Mouse (Mus musculus) MEL (cell line): ENCODE data around the gene Nek8. TPM values are rescaled to one million over a fixed set of nuclear protein-coding genes. Genes with fewer than 3 reads are reported as not detected.

Experiments used
- DNase-seq: peaks from one replicate; pipeline ENCODE4 v3.0.0; 2011; ENCODE audit warnings: low read depth, low spot score
- H3K27ac ChIP-seq: 2 replicates; pipeline ENCODE4 v1.5.1; 2012; ENCODE audit warnings: low read depth, mild to moderate bottlenecking, control low read depth, low read length, moderate library complexity; ENCODE audit not compliant: control insufficient read depth
- H3K27me3 ChIP-seq, 2 experiments: fragments of 150-350 bp in 1 of 2; sonication (generic) in 1 of 2; 2 replicates each; pipeline ENCODE4 v1.6.1; 2012; ENCODE audit warnings: low read length in 2 of 2, mild to moderate bottlenecking in 2 of 2, improper control_type of control experiment in 1 of 2, moderate library complexity in 1 of 2; ENCODE audit not compliant: insufficient read depth in 2 of 2, control insufficient read depth in 1 of 2
- H3K36me3 ChIP-seq, 2 experiments: 2 replicates each; pipeline ENCODE4 v1.6.1; 2012 to 2014; ENCODE audit warnings: low read length in 2 of 2, improper control_type of control experiment in 1 of 2, inconsistent platforms in 1 of 2, mild to moderate bottlenecking in 1 of 2; ENCODE audit not compliant: insufficient read depth in 2 of 2, control insufficient read depth in 1 of 2
- H3K4me1 ChIP-seq, 2 experiments: fragments of 150-350 bp in 1 of 2; sonication (generic) in 1 of 2; 2 replicates each; pipeline ENCODE4 v1.6.1; 2012; ENCODE audit warnings: low read length in 2 of 2, improper control_type of control experiment in 1 of 2, mild to moderate bottlenecking in 1 of 2; ENCODE audit not compliant: insufficient read depth in 2 of 2, control insufficient read depth in 1 of 2
- H3K4me3 ChIP-seq, 2 experiments: fragments of 150-350 bp in 1 of 2; sonication (generic) in 1 of 2; 2 replicates each; pipeline ENCODE4 v1.5.1; 2012; ENCODE audit warnings: low read depth in 2 of 2, low read length in 2 of 2, mild to moderate bottlenecking in 2 of 2, moderate library complexity in 2 of 2, control low read depth in 1 of 2, improper control_type of control experiment in 1 of 2; ENCODE audit not compliant: control insufficient read depth in 1 of 2, insufficient read depth in 1 of 2
- H3K79me2 ChIP-seq: 2 replicates; pipeline ENCODE4 v1.6.1; 2012; ENCODE audit warnings: mild to moderate bottlenecking, low read length, moderate library complexity; ENCODE audit not compliant: control insufficient read depth, poor library complexity, insufficient read depth
- H3K9ac ChIP-seq: 2 replicates; pipeline ENCODE4 v1.6.1; 2012; ENCODE audit warnings: low read depth, mild to moderate bottlenecking, control low read depth, low read length, moderate library complexity; ENCODE audit not compliant: control insufficient read depth, poor library complexity, severe bottlenecking
- H3K9me3 ChIP-seq: fragments of 150-350 bp; sonication (generic); replicated peaks from 2 replicates; pipeline ENCODE4 v1.6.1; 2012; ENCODE audit warnings: mild to moderate bottlenecking, low read length, improper control_type of control experiment, moderate library complexity; ENCODE audit not compliant: insufficient read depth
- CHD1 ChIP-seq: IDR thresholded peaks from 2 replicates; pipeline ENCODE4 v1.6.1; 2012; ENCODE audit warnings: low read depth, mild to moderate bottlenecking, inconsistent platforms, low read length, improper control_type of control experiment
- CHD2 ChIP-seq: IDR thresholded peaks from 2 replicates; pipeline ENCODE4 v1.6.1; 2011; ENCODE audit warnings: low read length, improper control_type of control experiment
- CTCF ChIP-seq, 3 experiments: IDR thresholded peaks in 2 of 3; conservative IDR thresholded peaks in 1 of 3; 2 replicates each; pipeline ENCODE4 v1.5.1; 2011 to 2012; ENCODE audit warnings: low read length in 3 of 3, low read depth in 2 of 3, mild to moderate bottlenecking in 2 of 3, improper control_type of control experiment in 1 of 3, inconsistent platforms in 1 of 3, mixed read lengths in 1 of 3, moderate library complexity in 1 of 3; ENCODE audit not compliant: control insufficient read depth in 1 of 3, insufficient read depth in 1 of 3, poor library complexity in 1 of 3, severe bottlenecking in 1 of 3
- E2F4 ChIP-seq: IDR thresholded peaks from 2 replicates; pipeline ENCODE4 v1.6.1; 2011; ENCODE audit warnings: low read depth, low read length, improper control_type of control experiment, borderline replicate concordance
- GABPA ChIP-seq: IDR thresholded peaks from 2 replicates; pipeline ENCODE4 v1.6.1; 2012; ENCODE audit warnings: low read depth, mild to moderate bottlenecking, inconsistent platforms, low read length, improper control_type of control experiment, moderate library complexity
- GATA1 ChIP-seq: IDR thresholded peaks from 2 replicates; pipeline ENCODE4 v1.6.1; 2011; ENCODE audit warnings: low read depth, low read length, improper control_type of control experiment
- HCFC1 ChIP-seq: IDR thresholded peaks from 2 replicates; pipeline ENCODE4 v1.6.1; 2012; ENCODE audit warnings: low read depth, mild to moderate bottlenecking, inconsistent platforms, low read length, improper control_type of control experiment, moderate library complexity
- JUND ChIP-seq: IDR thresholded peaks from 2 replicates; pipeline ENCODE4 v1.6.1; 2011; ENCODE audit warnings: low read depth, mild to moderate bottlenecking, improper control_type of control experiment, low read length
- MAZ ChIP-seq: IDR thresholded peaks from 2 replicates; pipeline ENCODE4 v1.6.1; 2012; ENCODE audit warnings: low read depth, mild to moderate bottlenecking, inconsistent platforms, low read length, improper control_type of control experiment
- MXI1 ChIP-seq: IDR thresholded peaks from 2 replicates; pipeline ENCODE4 v1.6.1; 2011; ENCODE audit warnings: mild to moderate bottlenecking, low read depth, low read length, improper control_type of control experiment
- MYC ChIP-seq: IDR thresholded peaks from 2 replicates; pipeline ENCODE4 v1.6.1; 2011; ENCODE audit warnings: low read depth, mild to moderate bottlenecking, low read length, improper control_type of control experiment, moderate library complexity
- RAD21 ChIP-seq: IDR thresholded peaks from 2 replicates; pipeline ENCODE4 v1.6.1; 2011; ENCODE audit warnings: mild to moderate bottlenecking, low read depth, low read length, improper control_type of control experiment
- SIN3A ChIP-seq: IDR thresholded peaks from 2 replicates; pipeline ENCODE4 v1.6.1; 2012; ENCODE audit warnings: low read length, improper control_type of control experiment, inconsistent platforms
- SMC3 ChIP-seq: IDR thresholded peaks from 2 replicates; pipeline ENCODE4 v1.6.1; 2011; ENCODE audit warnings: low read depth, low read length, improper control_type of control experiment
- TBP ChIP-seq: IDR thresholded peaks from 2 replicates; pipeline ENCODE4 v1.8.0; 2011; ENCODE audit warnings: low read depth, low read length, improper control_type of control experiment
- USF2 ChIP-seq, 2 experiments: IDR thresholded peaks; 2 replicates each; pipeline ENCODE4 v1.6.1; 2011 to 2012; ENCODE audit warnings: improper control_type of control experiment in 2 of 2, low read length in 2 of 2, borderline replicate concordance in 1 of 2, inconsistent platforms in 1 of 2, low read depth in 1 of 2, mild to moderate bottlenecking in 1 of 2; ENCODE audit not compliant: insufficient read depth in 1 of 2
- ZC3H11A ChIP-seq: IDR thresholded peaks from 2 replicates; pipeline ENCODE4 v1.6.1; 2012; ENCODE audit warnings: low read depth, mild to moderate bottlenecking, inconsistent platforms, low read length, improper control_type of control experiment
- ZKSCAN1 ChIP-seq: IDR thresholded peaks from 2 replicates; pipeline ENCODE4 v1.6.1; 2012; ENCODE audit warnings: low read depth, mild to moderate bottlenecking, inconsistent platforms, low read length, improper control_type of control experiment, moderate library complexity
- ZNF384 ChIP-seq: IDR thresholded peaks from 2 replicates; pipeline ENCODE4 v1.6.1; 2012; ENCODE audit warnings: low read depth, mild to moderate bottlenecking, inconsistent platforms, low read length, improper control_type of control experiment
- polyA plus RNA-seq, 2 experiments: library from polyadenylated mRNA; stranded (reverse) in 1 of 2; unstranded in 1 of 2; fragments of >175 nt in 1 of 2; fragments of >200 nt in 1 of 2; gene quantifications; 2 replicates each; pipeline versions ENCODE4 v1.2.1 to v1.2.4; 2012; ENCODE audit warnings: low replicate concordance in 2 of 2, low read depth in 1 of 2; ENCODE audit not compliant: insufficient read length in 2 of 2, insufficient read depth in 1 of 2, missing spikeins in 1 of 2
- total RNA-seq: library from RNA; depleted of rRNA; stranded (reverse); fragments of 300-350 nt; gene quantifications from 2 replicates; pipeline ENCODE4 v1.2.3, GENCODE M21; 2012

Gene Nek8
- total and polyA plus RNA-seq, 3 experiments = 7.5 to 10.1 TPM; not detected in 1

- TF ChIP-seq RAD21 = peak; percentile 26
- TF ChIP-seq USF2 (IDR thresholded peaks at IDR 0.05; ENCODE audit: borderline replicate concordance in 1 of 2, insufficient read depth in 1 of 2, low read depth in 1 of 2, low read length in 2 of 2) = no peak
- TF ChIP-seq GATA1 = no peak
- peak in 1 of 3 experiments; percentile 39; a peak in 2 of 6 replicates for TF ChIP-seq CTCF (IDR thresholded peaks at IDR 0.05 in 2 of 3, conservative IDR thresholded peaks at IDR 0.05 in 1 of 3; ENCODE audit: control insufficient read depth in 1 of 3, insufficient read depth in 1 of 3, low read depth in 2 of 3, low read length in 3 of 3, poor library complexity in 1 of 3, severe bottlenecking in 1 of 3)
- Histone ChIP-seq H3K4me3 (no peak overlapping the region), H3K9me3 (no peaks in the 10 kb centered on the region), H3K4me1 (peaks cover 9 to 18% of the 10 kb centered on the region in 2 experiments), H3K27ac (no peak overlapping the region), H3K79me2 (no peaks in the 10 kb centered on the region; the same call in 1 of the 2 replicates), H3K36me3 (peaks cover 0 to 11% of the 10 kb centered on the region in 2 experiments; a peak in 2 of 4 replicates), H3K9ac (no peak overlapping the region), H3K27me3 (no peaks in the 10 kb centered on the region)
- DNase-seq = peak; percentile 40
Observed at GRCm38 (mm10) chr11:78172034-78172747, 4.3 kb downstream of the Nek8 start.

GRCm38 (mm10) chr11:78171328-78171727, 5.1 kb downstream of the Nek8 start:
- H3K79me2 ChIP-seq = no peaks in the 10 kb centered on the region
- no peaks in the 10 kb centered on the region for H3K9me3 ChIP-seq
- no peaks in the 10 kb centered on the region for H3K27me3 ChIP-seq
- DNase-seq = peak; percentile 82
- H3K4me3 ChIP-seq = no peak overlapping the region
- peaks cover 16 to 26% of the 10 kb centered on the region in 2 experiments for H3K4me1 ChIP-seq
- H3K9ac ChIP-seq = no peak overlapping the region
- no peak overlapping the region for H3K27ac ChIP-seq
- H3K36me3 ChIP-seq = peaks cover 0 to 17% of the 10 kb centered on the region in 2 experiments; a peak in 2 of 4 replicates
- peak; percentile 61; the same call in 1 of the 2 replicates for TF ChIP-seq MAZ
- TF ChIP-seq TBP = no peak
- 0 out of 2 replicates have a peak, but pooled peaks have one; percentile 26 for TF ChIP-seq GABPA
- TF ChIP-seq RAD21 = peak; percentile 74
- TF ChIP-seq SMC3 = peak; percentile 74
- 0 out of 2 replicates have a peak, but pooled peaks have one; percentile 53 for TF ChIP-seq MYC
- TF ChIP-seq ZKSCAN1 = no peak; the same call in 1 of the 2 replicates
- TF ChIP-seq MXI1 = 0 out of 2 replicates have a peak, but pooled peaks have one; percentile 24
- TF ChIP-seq CHD1 = no peak
- peak; percentile 42 to 76 (median 53) for TF ChIP-seq CTCF (IDR thresholded peaks at IDR 0.05 in 2 of 3, conservative IDR thresholded peaks at IDR 0.05 in 1 of 3; ENCODE audit: control insufficient read depth in 1 of 3, insufficient read depth in 1 of 3, low read depth in 2 of 3, low read length in 3 of 3, poor library complexity in 1 of 3, severe bottlenecking in 1 of 3)
- 0 out of 2 replicates have a peak, but pooled peaks have one; percentile 14 for TF ChIP-seq GATA1
- TF ChIP-seq SIN3A = peak; percentile 50; the same call in 1 of the 2 replicates
- TF ChIP-seq HCFC1 = no peak
- no peak for TF ChIP-seq CHD2
- peak; percentile 98 for TF ChIP-seq ZNF384
- 0 out of 2 replicates have a peak, but pooled peaks have one; percentile 35 for TF ChIP-seq JUND
- no peak for TF ChIP-seq E2F4
- peak; percentile 81 for TF ChIP-seq ZC3H11A
